Mouse (Mus musculus) MEL (cell line): Measurements from ENCODE around the gene Gm10642. TPM values are rescaled to one million over a fixed set of nuclear protein-coding genes. Genes with fewer than 3 reads are reported as not detected.
A peak's percentile ranks its signal among the peaks of the same experiment; 100 is the strongest.

Experiments used
- DNase-seq: peaks from one replicate; pipeline ENCODE4 v3.0.0; 2011; ENCODE audit warnings: low read depth, low spot score
- H3K27ac ChIP-seq: 2 replicates; pipeline ENCODE4 v1.5.1; 2012; ENCODE audit warnings: low read depth, mild to moderate bottlenecking, control low read depth, low read length, moderate library complexity; ENCODE audit not compliant: control insufficient read depth
- H3K27me3 ChIP-seq, 2 experiments: fragments of 150-350 bp in 1 of 2; sonication (generic) in 1 of 2; 2 replicates each; pipeline ENCODE4 v1.6.1; 2012; ENCODE audit warnings: low read length in 2 of 2, mild to moderate bottlenecking in 2 of 2, improper control_type of control experiment in 1 of 2, moderate library complexity in 1 of 2; ENCODE audit not compliant: insufficient read depth in 2 of 2, control insufficient read depth in 1 of 2
- H3K36me3 ChIP-seq, 2 experiments: 2 replicates each; pipeline ENCODE4 v1.6.1; 2012 to 2014; ENCODE audit warnings: low read length in 2 of 2, improper control_type of control experiment in 1 of 2, inconsistent platforms in 1 of 2, mild to moderate bottlenecking in 1 of 2; ENCODE audit not compliant: insufficient read depth in 2 of 2, control insufficient read depth in 1 of 2
- H3K4me1 ChIP-seq, 2 experiments: fragments of 150-350 bp in 1 of 2; sonication (generic) in 1 of 2; 2 replicates each; pipeline ENCODE4 v1.6.1; 2012; ENCODE audit warnings: low read length in 2 of 2, improper control_type of control experiment in 1 of 2, mild to moderate bottlenecking in 1 of 2; ENCODE audit not compliant: insufficient read depth in 2 of 2, control insufficient read depth in 1 of 2
- H3K4me3 ChIP-seq, 2 experiments: fragments of 150-350 bp in 1 of 2; sonication (generic) in 1 of 2; 2 replicates each; pipeline ENCODE4 v1.5.1; 2012; ENCODE audit warnings: low read depth in 2 of 2, low read length in 2 of 2, mild to moderate bottlenecking in 2 of 2, moderate library complexity in 2 of 2, control low read depth in 1 of 2, improper control_type of control experiment in 1 of 2; ENCODE audit not compliant: control insufficient read depth in 1 of 2, insufficient read depth in 1 of 2
- H3K79me2 ChIP-seq: 2 replicates; pipeline ENCODE4 v1.6.1; 2012; ENCODE audit warnings: mild to moderate bottlenecking, low read length, moderate library complexity; ENCODE audit not compliant: control insufficient read depth, poor library complexity, insufficient read depth
- H3K9ac ChIP-seq: 2 replicates; pipeline ENCODE4 v1.6.1; 2012; ENCODE audit warnings: low read depth, mild to moderate bottlenecking, control low read depth, low read length, moderate library complexity; ENCODE audit not compliant: control insufficient read depth, poor library complexity, severe bottlenecking
- H3K9me3 ChIP-seq: fragments of 150-350 bp; sonication (generic); replicated peaks from 2 replicates; pipeline ENCODE4 v1.6.1; 2012; ENCODE audit warnings: mild to moderate bottlenecking, low read length, improper control_type of control experiment, moderate library complexity; ENCODE audit not compliant: insufficient read depth
- CHD2 ChIP-seq: IDR thresholded peaks from 2 replicates; pipeline ENCODE4 v1.6.1; 2011; ENCODE audit warnings: low read length, improper control_type of control experiment
- CTCF ChIP-seq, 3 experiments: IDR thresholded peaks in 2 of 3; conservative IDR thresholded peaks in 1 of 3; 2 replicates each; pipeline ENCODE4 v1.5.1; 2011 to 2012; ENCODE audit warnings: low read length in 3 of 3, low read depth in 2 of 3, mild to moderate bottlenecking in 2 of 3, improper control_type of control experiment in 1 of 3, inconsistent platforms in 1 of 3, mixed read lengths in 1 of 3, moderate library complexity in 1 of 3; ENCODE audit not compliant: control insufficient read depth in 1 of 3, insufficient read depth in 1 of 3, poor library complexity in 1 of 3, severe bottlenecking in 1 of 3
- E2F4 ChIP-seq: IDR thresholded peaks from 2 replicates; pipeline ENCODE4 v1.6.1; 2011; ENCODE audit warnings: low read depth, low read length, improper control_type of control experiment, borderline replicate concordance
- ELF1 ChIP-seq: IDR thresholded peaks from 2 replicates; pipeline ENCODE4 v1.6.1; 2014; ENCODE audit warnings: low read depth, mild to moderate bottlenecking, inconsistent platforms, low read length, improper control_type of control experiment, moderate library complexity
- EP300 ChIP-seq, 2 experiments: IDR thresholded peaks; 2 replicates each; pipeline ENCODE4 v1.6.1; 2011; ENCODE audit warnings: improper control_type of control experiment in 2 of 2, low read length in 2 of 2, low read depth in 1 of 2, mild to moderate bottlenecking in 1 of 2
- ETS1 ChIP-seq: IDR thresholded peaks from 2 replicates; pipeline ENCODE4 v1.6.1; 2012; ENCODE audit warnings: low read depth, mild to moderate bottlenecking, inconsistent platforms, low read length, improper control_type of control experiment, moderate library complexity
- GABPA ChIP-seq: IDR thresholded peaks from 2 replicates; pipeline ENCODE4 v1.6.1; 2012; ENCODE audit warnings: low read depth, mild to moderate bottlenecking, inconsistent platforms, low read length, improper control_type of control experiment, moderate library complexity
- JUND ChIP-seq: IDR thresholded peaks from 2 replicates; pipeline ENCODE4 v1.6.1; 2011; ENCODE audit warnings: low read depth, mild to moderate bottlenecking, improper control_type of control experiment, low read length
- MAFK ChIP-seq: IDR thresholded peaks from 2 replicates; pipeline ENCODE4 v1.6.1; 2011; ENCODE audit warnings: low read depth, mild to moderate bottlenecking, low read length, improper control_type of control experiment, borderline replicate concordance
- MAX ChIP-seq: IDR thresholded peaks from 2 replicates; pipeline ENCODE4 v1.6.1; 2011; ENCODE audit warnings: low read length, improper control_type of control experiment
- MAZ ChIP-seq: IDR thresholded peaks from 2 replicates; pipeline ENCODE4 v1.6.1; 2012; ENCODE audit warnings: low read depth, mild to moderate bottlenecking, inconsistent platforms, low read length, improper control_type of control experiment
- MXI1 ChIP-seq: IDR thresholded peaks from 2 replicates; pipeline ENCODE4 v1.6.1; 2011; ENCODE audit warnings: mild to moderate bottlenecking, low read depth, low read length, improper control_type of control experiment
- NELFE ChIP-seq: IDR thresholded peaks from 2 replicates; pipeline ENCODE4 v1.6.1; 2011; ENCODE audit warnings: low read depth, low read length, improper control_type of control experiment
- POLR2AphosphoS5 ChIP-seq: IDR thresholded peaks from 2 replicates; pipeline ENCODE4 v1.6.1; 2012; ENCODE audit warnings: low read depth, borderline replicate concordance, mild to moderate bottlenecking, inconsistent platforms, low read length, moderate library complexity, mixed read lengths
- RAD21 ChIP-seq: IDR thresholded peaks from 2 replicates; pipeline ENCODE4 v1.6.1; 2011; ENCODE audit warnings: mild to moderate bottlenecking, low read depth, low read length, improper control_type of control experiment
- RCOR1 ChIP-seq: IDR thresholded peaks from 2 replicates; pipeline ENCODE4 v1.6.1; 2012; ENCODE audit warnings: low read depth, mild to moderate bottlenecking, inconsistent platforms, low read length, improper control_type of control experiment
- SIN3A ChIP-seq: IDR thresholded peaks from 2 replicates; pipeline ENCODE4 v1.6.1; 2012; ENCODE audit warnings: low read length, improper control_type of control experiment, inconsistent platforms
- SMC3 ChIP-seq: IDR thresholded peaks from 2 replicates; pipeline ENCODE4 v1.6.1; 2011; ENCODE audit warnings: low read depth, low read length, improper control_type of control experiment
- TAL1 ChIP-seq: IDR thresholded peaks from 2 replicates; pipeline ENCODE4 v1.6.1; 2012; ENCODE audit warnings: mild to moderate bottlenecking, inconsistent platforms, low read length, moderate library complexity, mixed read lengths
- TBP ChIP-seq: IDR thresholded peaks from 2 replicates; pipeline ENCODE4 v1.8.0; 2011; ENCODE audit warnings: low read depth, low read length, improper control_type of control experiment
- TCF12 ChIP-seq: IDR thresholded peaks from 2 replicates; pipeline ENCODE4 v1.6.1; 2014; ENCODE audit warnings: low read depth, mild to moderate bottlenecking, inconsistent platforms, low read length, improper control_type of control experiment, moderate library complexity
- UBTF ChIP-seq: IDR thresholded peaks from 2 replicates; pipeline ENCODE4 v1.6.1; 2012; ENCODE audit warnings: low read depth, mild to moderate bottlenecking, inconsistent platforms, low read length, improper control_type of control experiment, moderate library complexity, borderline replicate concordance; ENCODE audit not compliant: insufficient read depth
- USF1 ChIP-seq: IDR thresholded peaks from 2 replicates; pipeline ENCODE4 v1.6.1; 2014; ENCODE audit warnings: low read depth, mild to moderate bottlenecking, inconsistent platforms, low read length, improper control_type of control experiment, moderate library complexity
- ZC3H11A ChIP-seq: IDR thresholded peaks from 2 replicates; pipeline ENCODE4 v1.6.1; 2012; ENCODE audit warnings: low read depth, mild to moderate bottlenecking, inconsistent platforms, low read length, improper control_type of control experiment
- ZMIZ1 ChIP-seq: IDR thresholded peaks from 2 replicates; pipeline ENCODE4 v1.6.1; 2012; ENCODE audit warnings: low read depth, mild to moderate bottlenecking, inconsistent platforms, low read length, improper control_type of control experiment, moderate library complexity
- polyA plus RNA-seq, 2 experiments: library from polyadenylated mRNA; stranded (reverse) in 1 of 2; unstranded in 1 of 2; fragments of >175 nt in 1 of 2; fragments of >200 nt in 1 of 2; gene quantifications; 2 replicates each; pipeline versions ENCODE4 v1.2.1 to v1.2.4; 2012; ENCODE audit warnings: low replicate concordance in 2 of 2, low read depth in 1 of 2; ENCODE audit not compliant: insufficient read length in 2 of 2, insufficient read depth in 1 of 2, missing spikeins in 1 of 2
- total RNA-seq: library from RNA; depleted of rRNA; stranded (reverse); fragments of 300-350 nt; gene quantifications from 2 replicates; pipeline ENCODE4 v1.2.3, GENCODE M21; 2012

Gm10642 gene
- total and polyA plus RNA-seq, 3 experiments, result 1.3 TPM; not detected in 1

DNA sequence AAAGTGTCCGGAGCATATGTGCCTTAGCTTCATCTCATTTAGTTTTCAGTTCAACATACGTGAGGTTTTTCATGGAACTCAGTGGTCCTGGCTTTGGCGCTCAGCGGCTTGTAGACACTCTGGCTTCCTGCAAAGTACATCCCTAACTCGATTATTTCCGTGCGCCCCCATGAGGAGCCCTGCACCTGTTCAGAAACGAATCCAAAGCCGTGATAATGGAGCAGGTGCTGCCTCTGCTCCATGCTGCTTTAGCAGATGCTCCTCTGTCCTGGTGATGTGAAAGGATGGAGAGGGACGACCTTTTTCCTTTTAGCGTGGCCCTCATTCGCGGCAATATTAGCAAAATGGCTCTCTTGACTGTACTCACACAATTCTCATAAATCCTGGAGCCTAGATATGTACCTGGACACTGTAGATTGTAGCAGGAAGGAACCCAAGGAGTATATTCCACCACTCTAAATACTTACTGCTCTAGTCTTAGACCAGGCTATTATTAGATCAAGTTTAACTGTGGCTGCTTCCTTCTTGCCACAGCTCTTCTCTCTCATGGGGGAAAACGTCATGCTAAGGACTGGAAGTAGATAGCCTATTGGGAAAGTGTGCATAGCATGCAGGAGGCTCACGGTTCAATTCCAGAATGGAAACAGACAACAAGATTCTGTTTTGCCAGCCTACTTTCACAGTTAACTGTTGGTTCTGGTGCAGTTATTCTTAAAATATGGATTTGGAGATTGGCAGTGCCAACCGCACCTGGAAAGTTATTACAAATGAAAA, 9.5 kb downstream of the Gm10642 start:
- peaks cover 11 to 17% of the 10 kb centered on the region in 2 experiments for H3K4me1 ChIP-seq
- no peaks in the 10 kb centered on the region for H3K9me3 ChIP-seq
- H3K36me3 ChIP-seq, result peaks cover 0 to 15% of the 10 kb centered on the region in 2 experiments; a peak in 2 of 4 replicates
- H3K27me3 ChIP-seq, result no peaks in the 10 kb centered on the region
- TF ChIP-seq MAX (no peak), CHD2 (no peak), POLR2AphosphoS5 (no peak), SMC3 (no peak), EP300 (IDR thresholded peaks at IDR 0.05; ENCODE audit: low read depth in 1 of 2, low read length in 2 of 2) (no peak)
- H3K9ac ChIP-seq, result no peak overlapping the region
- no peak overlapping the region for H3K4me3 ChIP-seq
- no peak for DNase-seq
- H3K27ac ChIP-seq, result no peak overlapping the region
- no peaks in the 10 kb centered on the region for H3K79me2 ChIP-seq

DNA sequence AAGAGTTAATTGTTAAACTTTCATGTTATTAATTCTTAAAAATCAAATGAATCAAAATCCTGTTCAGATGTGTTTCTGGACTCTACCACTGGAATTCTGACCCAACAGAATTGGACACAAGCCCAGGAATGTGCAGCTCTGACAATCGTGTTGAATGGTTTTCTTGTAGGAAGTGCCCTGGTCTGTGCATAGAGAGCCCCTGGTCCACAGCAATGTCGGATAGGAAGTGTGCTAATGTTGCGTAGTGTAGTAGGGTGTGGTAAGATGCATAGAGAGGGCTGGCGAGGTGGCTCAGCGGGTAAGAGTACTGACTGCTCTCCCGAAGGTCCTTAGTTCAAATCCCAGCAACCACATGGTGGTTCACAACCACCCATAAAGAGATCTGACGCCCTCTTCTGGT, 10.8 kb downstream of the Gm10642 start:
- H3K27ac ChIP-seq, result no peak overlapping the region
- TF ChIP-seq POLR2AphosphoS5 (no peak), TBP (peak; percentile 84)
- TF ChIP-seq, all 39 proteins: peak for 1

DNA sequence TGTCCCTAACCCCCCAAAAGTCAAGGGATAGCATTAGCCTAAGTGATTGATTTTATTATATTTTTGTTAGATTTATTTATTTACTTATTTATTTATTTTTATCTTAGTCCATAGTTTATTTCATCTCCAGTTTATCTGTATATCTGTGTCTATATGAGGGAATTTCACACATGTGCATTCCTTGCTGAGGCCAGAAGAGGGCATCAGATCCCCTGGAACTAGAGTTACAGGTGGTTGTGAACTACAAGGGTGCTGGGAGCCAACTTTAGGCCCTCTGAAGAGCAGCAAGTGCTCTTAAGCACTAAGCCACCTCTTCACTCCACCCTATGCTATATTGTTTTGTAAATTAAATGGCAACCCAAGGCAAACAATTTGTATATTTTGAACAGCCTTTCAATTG, 12.0 kb downstream of the Gm10642 start:
- H3K9ac ChIP-seq, result no peak overlapping the region
- H3K4me1 ChIP-seq, result peaks cover 12 to 24% of the 10 kb centered on the region in 2 experiments
- H3K36me3 ChIP-seq, result peaks cover 0 to 21% of the 10 kb centered on the region in 2 experiments; a peak in 2 of 4 replicates
- H3K79me2 ChIP-seq, result no peaks in the 10 kb centered on the region
- H3K27me3 ChIP-seq, result no peaks in the 10 kb centered on the region
- TF ChIP-seq MAX, result no peak
- no peak for TF ChIP-seq TBP
- TF ChIP-seq UBTF, result no peak
- no peak for TF ChIP-seq MAZ
- TF ChIP-seq ZC3H11A, result peak; percentile 70
- no peak for TF ChIP-seq ZMIZ1
- TF ChIP-seq MXI1, result no peak
- no peak for TF ChIP-seq USF1
- TF ChIP-seq GABPA, result no peak
- TF ChIP-seq SMC3, result peak; percentile 73
- TF ChIP-seq E2F4, result no peak
- no peak for TF ChIP-seq TCF12
- no peak for TF ChIP-seq JUND
- no peak for TF ChIP-seq ETS1
- TF ChIP-seq TAL1, result no peak
- no peak for TF ChIP-seq EP300 (IDR thresholded peaks at IDR 0.05; ENCODE audit: low read depth in 1 of 2, low read length in 2 of 2)
- TF ChIP-seq MAFK, result no peak
- TF ChIP-seq SIN3A, result no peak; the same call in 1 of the 2 replicates
- TF ChIP-seq NELFE, result no peak
- TF ChIP-seq RAD21, result peak; percentile 68
- peak; percentile 45 to 61 (median 53) for TF ChIP-seq CTCF (IDR thresholded peaks at IDR 0.05 in 2 of 3, conservative IDR thresholded peaks at IDR 0.05 in 1 of 3; ENCODE audit: control insufficient read depth in 1 of 3, insufficient read depth in 1 of 3, low read depth in 2 of 3, low read length in 3 of 3, poor library complexity in 1 of 3, severe bottlenecking in 1 of 3)
- TF ChIP-seq RCOR1, result no peak
- no peak for TF ChIP-seq ELF1
- no peaks in the 10 kb centered on the region for H3K9me3 ChIP-seq
- DNase-seq, result peak; percentile 46
- no peak overlapping the region for H3K27ac ChIP-seq
- H3K4me3 ChIP-seq, result no peak overlapping the region

More for the DNA sequence above, 10.8 kb downstream of the Gm10642 start:
- no peaks in the 10 kb centered on the region for H3K79me2 ChIP-seq
- H3K9ac ChIP-seq, result no peak overlapping the region
- peaks cover 0 to 18% of the 10 kb centered on the region in 2 experiments; a peak in 2 of 4 replicates for H3K36me3 ChIP-seq
- peaks cover 12 to 24% of the 10 kb centered on the region in 2 experiments for H3K4me1 ChIP-seq
- no peaks in the 10 kb centered on the region for H3K27me3 ChIP-seq
- DNase-seq, result no peak
- no peaks in the 10 kb centered on the region for H3K9me3 ChIP-seq
- H3K4me3 ChIP-seq, result no peak overlapping the region
